8 mouse cellular contexts compared by ENCODE assay signal in genomic region chr10:5824779-5825178, GRCm38 (mm10). TPM values are rescaled to one million over a fixed set of nuclear protein-coding genes. Genes with fewer than 3 reads are reported as not detected.
DNase-seq lines count a peak whose midpoint lies in the region; ATAC-seq lines count a peak whose summit lies in the region.

No protein-coding gene starts in this region.

- no peaks in the 10 kb centered on the region for H3K27me3 ChIP-seq in forebrain, embryonic 11.5 days (ENCODE audit: control insufficient read depth, insufficient read depth, low read length)
- no peaks in the 10 kb centered on the region for H3K27me3 ChIP-seq in hindbrain, embryonic 15.5 days
- H3K27me3 ChIP-seq in limb, embryonic 15.5 days, result no peaks in the 10 kb centered on the region
- no peaks in the 10 kb centered on the region for H3K27me3 ChIP-seq in midbrain, embryonic 15.5 days (replicated peaks)

- H3K4me1 ChIP-seq in forebrain, embryonic 11.5 days (replicated peaks; ENCODE audit: control insufficient read depth, insufficient read depth, low read length), result peaks cover 2% of the 10 kb centered on the region; the same call in 1 of the 2 replicates
- H3K4me1 ChIP-seq in hindbrain, embryonic 15.5 days (replicated peaks), result peaks cover 21% of the 10 kb centered on the region
- peaks cover 7% of the 10 kb centered on the region; the same call in 1 of the 2 replicates for H3K4me1 ChIP-seq in limb, embryonic 15.5 days
- H3K4me1 ChIP-seq in midbrain, embryonic 15.5 days, result peaks cover 28% of the 10 kb centered on the region

- 4% methylated on average over 3 of the region's 3 CpGs for WGBS in forebrain, embryonic 11.5 days
- WGBS in hindbrain, embryonic 15.5 days, result 2% methylated on average over 3 of the region's 3 CpGs
- 0% methylated on average over 3 of the region's 3 CpGs for WGBS in limb, embryonic 15.5 days
- WGBS in midbrain, embryonic 15.5 days, result 0% methylated on average over 3 of the region's 3 CpGs

- H3K36me3 ChIP-seq in forebrain, embryonic 11.5 days (ENCODE audit: control insufficient read depth, insufficient read depth, low read length), result no peaks in the 10 kb centered on the region
- peaks cover 6% of the 10 kb centered on the region for H3K36me3 ChIP-seq in hindbrain, embryonic 15.5 days
- peaks cover 6% of the 10 kb centered on the region for H3K36me3 ChIP-seq in limb, embryonic 15.5 days
- no peaks in the 10 kb centered on the region for H3K36me3 ChIP-seq in midbrain, embryonic 15.5 days (replicated peaks)

- H3K9ac ChIP-seq in forebrain, embryonic 11.5 days (ENCODE audit: low read length), result no peak overlapping the region; the same call in 1 of the 2 replicates
- H3K9ac ChIP-seq in hindbrain, embryonic 15.5 days, result 0 out of 2 replicates have a peak overlapping the region, but pooled peaks have one; percentile 39
- H3K9ac ChIP-seq in limb, embryonic 15.5 days, result no peak overlapping the region
- no peak overlapping the region for H3K9ac ChIP-seq in midbrain, embryonic 15.5 days

- H3K4me2 ChIP-seq in forebrain, embryonic 11.5 days (ENCODE audit: low read depth, low read length, severe bottlenecking), result peak overlapping the region; percentile 69
- H3K4me2 ChIP-seq in hindbrain, embryonic 15.5 days, result peak overlapping the region; percentile 82
- peak overlapping the region; percentile 80 for H3K4me2 ChIP-seq in limb, embryonic 15.5 days
- peak overlapping the region; percentile 75 for H3K4me2 ChIP-seq in midbrain, embryonic 15.5 days

- DNase-seq in right cerebral cortex, adult 2 months (ENCODE audit: low spot score in 2 of 2), result peak; percentile 47 to 51
- DNase-seq in right cerebral cortex, postnatal 4 days, result no peak
- no peak for DNase-seq in forebrain, embryonic 11.5 days (ENCODE audit: low spot score)
- peak; percentile 27 for DNase-seq in testis, postnatal 14 days (ENCODE audit: low spot score)

- H3K9me3 ChIP-seq in forebrain, embryonic 11.5 days (ENCODE audit: control insufficient read depth, low read length), result no peaks in the 10 kb centered on the region
- H3K9me3 ChIP-seq in hindbrain, embryonic 15.5 days, result no peaks in the 10 kb centered on the region
- no peaks in the 10 kb centered on the region for H3K9me3 ChIP-seq in limb, embryonic 15.5 days
- H3K9me3 ChIP-seq in midbrain, embryonic 15.5 days, result no peaks in the 10 kb centered on the region

- H3K4me3 ChIP-seq in forebrain, embryonic 11.5 days (ENCODE audit: low read depth, low read length), result peak overlapping the region; percentile 87
- H3K4me3 ChIP-seq in hindbrain, embryonic 15.5 days, result peak overlapping the region; percentile 89
- H3K4me3 ChIP-seq in limb, embryonic 15.5 days, result peak overlapping the region; percentile 94
- H3K4me3 ChIP-seq in midbrain, embryonic 15.5 days, result peak overlapping the region; percentile 99

- ATAC-seq in cerebellum, adult (ENCODE audit: insufficient number of reproducible peaks, low FRiP score, low TSS enrichment), result peak; percentile 19; the same call in 1 of the 2 replicates
- peak; percentile 23 for ATAC-seq in forebrain, embryonic 11.5 days (replicated peaks; ENCODE audit: low FRiP score)
- ATAC-seq in hindbrain, embryonic 15.5 days (ENCODE audit: low FRiP score, low read depth), result no peak
- no peak for ATAC-seq in limb, embryonic 15.5 days (ENCODE audit: insufficient number of reproducible peaks, low FRiP score, low TSS enrichment, low read depth)
- ATAC-seq in midbrain, embryonic 15.5 days (replicated peaks), result peak; percentile 15

- no peak overlapping the region; the same call in 1 of the 2 replicates for H3K27ac ChIP-seq in forebrain, embryonic 11.5 days (ENCODE audit: low read depth, low read length)
- peak overlapping the region; percentile 88 for H3K27ac ChIP-seq in hindbrain, embryonic 15.5 days (replicated peaks)
- H3K27ac ChIP-seq in limb, embryonic 15.5 days, result peak overlapping the region; percentile 95
- H3K27ac ChIP-seq in midbrain, embryonic 15.5 days, result peak overlapping the region; percentile 87

RNA-seq across cellular contexts. Expression of gene Mtrf1l, which starts 1.1 kb away (rescaled TPM):
- 12.9 and 15.3 TPM in 2 replicates for polyA plus RNA-seq in forebrain, embryonic 11.5 days (2014; fragmentation: Nextera tagmentation; extraction: Ambion mirVana)
- polyA plus RNA-seq in hindbrain, embryonic 15.5 days (2015; fragmentation: Nextera tagmentation; extraction: Ambion mirVana), result 10.6 and 12.3 TPM in 2 replicates
- 13.9 and 15.1 TPM in 2 replicates for polyA plus RNA-seq in limb, embryonic 15.5 days (2015; fragmentation: Nextera tagmentation; extraction: Ambion mirVana)
- 10.6 and 12.7 TPM in 2 replicates for polyA plus RNA-seq in midbrain, embryonic 15.5 days (2015; fragmentation: Nextera tagmentation; extraction: Ambion mirVana)

RNA-seq across cellular contexts. Expression of gene Fbxo5, which starts 19.4 kb away (rescaled TPM):
- polyA plus RNA-seq in forebrain, embryonic 11.5 days (2014; fragmentation: Nextera tagmentation; extraction: Ambion mirVana), result 90.4 and 101 TPM in 2 replicates
- 14.2 and 16.9 TPM in 2 replicates for polyA plus RNA-seq in hindbrain, embryonic 15.5 days (2015; fragmentation: Nextera tagmentation; extraction: Ambion mirVana)
- 51.6 and 55.6 TPM in 2 replicates for polyA plus RNA-seq in limb, embryonic 15.5 days (2015; fragmentation: Nextera tagmentation; extraction: Ambion mirVana)
- 11.5 and 12.0 TPM in 2 replicates for polyA plus RNA-seq in midbrain, embryonic 15.5 days (2015; fragmentation: Nextera tagmentation; extraction: Ambion mirVana)

Comparison
In these comparisons a context has a peak if more than half of its experiments do, and no peak if none do; other contexts are left out.
1. DNase-seq: peak in right cerebral cortex, adult 2 months (2 of 2) and testis, postnatal 14 days (single experiment); none in right cerebral cortex, postnatal 4 days (single experiment) and forebrain, embryonic 11.5 days (single experiment).
2. ATAC-seq: peak in cerebellum, adult (single experiment), forebrain, embryonic 11.5 days (single experiment) and midbrain, embryonic 15.5 days (single experiment); none in hindbrain, embryonic 15.5 days (single experiment) and limb, embryonic 15.5 days (single experiment).
3. Peak in every context shown above with its lines, with median percentiles within 50 percentile points of each other: H3K4me2 ChIP-seq and H3K4me3 ChIP-seq.